Mouse (Mus musculus) cerebellum, adult 11-12 months (tissue): ENCODE data around the gene Slc22a23.

ENCODE experiments used
- DNase-seq: peaks from one replicate; pipeline ENCODE4 v3.0.0; 2022

Gene Slc22a23

DNA sequence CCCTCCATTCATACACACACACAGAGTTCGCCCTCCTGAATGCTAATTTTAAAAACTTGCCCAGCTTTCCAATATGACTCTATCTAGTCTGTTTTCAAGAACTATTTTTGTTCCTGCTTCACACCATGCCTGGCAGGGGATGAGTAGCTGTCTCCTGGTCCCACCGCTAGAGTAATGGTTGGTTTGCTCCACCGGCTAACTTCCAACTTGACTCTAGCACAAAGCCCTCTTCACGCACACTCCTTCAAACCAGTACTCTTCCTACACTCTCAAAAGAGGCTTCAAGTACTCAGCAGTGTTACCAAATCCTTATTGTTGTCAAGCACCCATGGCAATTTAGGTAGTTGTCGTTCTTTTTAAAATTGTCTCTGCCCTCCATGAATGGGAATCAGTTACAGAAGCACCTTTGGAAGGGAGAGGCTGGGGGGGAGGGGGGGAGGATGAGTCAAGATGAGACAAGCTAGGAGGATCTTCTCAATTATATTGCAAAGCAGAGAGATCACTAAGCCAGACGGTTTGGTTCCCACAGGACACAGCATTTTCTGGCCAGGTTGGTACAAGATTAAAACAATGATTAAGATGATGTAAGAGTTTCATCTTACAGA lies 2.6 kb downstream of the Slc22a23 start:
- DNase-seq, result no peak

DNA sequence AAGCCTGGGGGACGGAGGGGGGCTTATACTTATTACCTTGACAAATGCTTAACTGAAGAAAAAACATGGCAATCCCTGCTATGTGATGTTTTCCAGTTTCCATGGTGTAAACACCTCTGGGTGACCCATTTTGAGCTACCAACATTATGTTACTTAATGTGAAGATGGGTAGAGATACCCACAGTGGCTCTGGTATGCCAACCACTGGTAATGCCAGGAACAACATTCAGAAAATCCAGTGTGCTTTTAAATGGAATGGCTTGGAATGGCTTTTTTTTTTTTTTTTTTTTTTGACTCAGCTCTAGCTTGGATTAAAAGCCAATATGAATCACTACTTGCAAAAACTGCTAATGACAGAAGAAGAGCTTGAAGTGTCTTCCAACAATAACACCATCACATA lies 8.1 kb downstream of the Slc22a23 start:
- DNase-seq, result no peak

DNA sequence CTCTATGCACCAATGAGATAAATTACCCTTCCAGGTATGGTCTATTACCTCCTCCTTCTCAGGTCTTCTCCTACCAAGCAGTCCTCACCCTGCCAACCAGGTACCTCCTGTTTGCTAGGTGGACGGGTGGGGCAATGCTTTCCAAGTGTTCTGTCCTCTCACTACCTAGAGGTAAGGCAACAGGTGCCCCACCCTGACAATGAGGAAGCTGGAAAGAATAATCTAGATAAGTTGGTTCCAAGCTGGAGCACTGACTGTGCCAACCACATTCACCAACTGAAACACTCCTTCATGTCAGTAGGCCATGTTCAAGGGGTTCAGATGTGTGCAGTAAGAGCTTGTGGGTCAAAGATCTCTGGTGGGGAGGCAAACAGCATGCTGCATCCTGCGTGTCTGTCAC lies 10.1 kb downstream of the Slc22a23 start:
- DNase-seq, result no peak

DNA sequence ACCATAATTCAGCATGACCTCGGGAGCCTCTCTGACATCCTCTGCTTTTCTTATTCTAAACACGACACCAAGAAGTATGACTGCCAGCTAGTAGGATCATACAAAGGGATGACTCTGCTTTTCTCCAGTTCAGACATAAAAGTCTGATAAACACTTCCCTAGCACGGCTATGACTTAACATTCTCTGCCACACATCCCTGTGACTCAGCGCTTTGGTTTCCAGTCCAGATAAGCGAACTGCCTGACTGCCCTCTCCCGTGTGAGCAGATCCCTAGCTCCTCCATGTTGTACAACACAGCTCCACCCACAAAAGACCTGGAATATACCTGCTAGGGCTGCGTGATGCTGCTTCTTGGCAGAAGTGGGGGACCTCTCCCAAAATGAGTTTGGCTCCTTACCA lies 12.2 kb downstream of the Slc22a23 start:
- no peak for DNase-seq

- DNase-seq, result no peak
These were observed 13.4 kb downstream of the Slc22a23 start for GRCm38 (mm10) chr13:34331399-34332186.

DNA sequence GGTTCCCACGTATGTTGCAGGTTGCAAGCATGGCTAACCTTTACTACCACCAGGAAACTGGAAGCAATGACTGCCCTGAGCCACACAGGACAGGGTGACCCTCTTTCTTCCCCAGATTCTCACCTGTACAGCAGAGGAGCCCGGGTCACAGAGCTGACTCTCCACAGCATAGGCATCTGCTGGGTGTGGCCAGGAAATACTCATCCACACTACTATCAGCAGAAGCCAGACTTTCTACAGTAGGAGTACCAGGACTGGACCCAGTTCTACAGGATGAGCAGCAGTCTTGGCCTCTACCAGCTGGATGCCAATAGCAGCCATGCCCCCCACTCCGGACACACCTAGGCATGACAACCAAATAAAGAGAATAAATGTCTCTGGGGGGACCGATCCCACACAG lies 15.4 kb downstream of the Slc22a23 start:
- DNase-seq, result no peak

DNA sequence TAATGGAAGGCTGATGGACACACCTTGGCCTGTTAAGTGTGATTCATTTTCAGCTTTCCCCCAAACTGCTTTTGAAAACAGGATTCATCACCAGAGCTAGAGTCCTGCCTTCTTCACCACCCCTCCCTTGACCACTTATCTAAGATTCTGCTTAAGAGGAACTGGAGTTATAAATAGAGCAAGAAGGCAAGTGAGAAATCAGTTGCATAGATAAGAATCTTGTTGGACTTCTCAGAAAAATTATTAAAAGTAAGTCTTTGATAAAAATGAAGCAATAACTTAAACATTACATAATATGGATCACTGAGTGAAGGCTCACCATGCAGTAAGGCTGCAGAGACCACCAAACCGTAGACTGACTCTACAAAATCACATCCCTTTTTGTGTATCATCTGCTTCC lies 18.0 kb downstream of the Slc22a23 start:
- DNase-seq, result no peak

DNA sequence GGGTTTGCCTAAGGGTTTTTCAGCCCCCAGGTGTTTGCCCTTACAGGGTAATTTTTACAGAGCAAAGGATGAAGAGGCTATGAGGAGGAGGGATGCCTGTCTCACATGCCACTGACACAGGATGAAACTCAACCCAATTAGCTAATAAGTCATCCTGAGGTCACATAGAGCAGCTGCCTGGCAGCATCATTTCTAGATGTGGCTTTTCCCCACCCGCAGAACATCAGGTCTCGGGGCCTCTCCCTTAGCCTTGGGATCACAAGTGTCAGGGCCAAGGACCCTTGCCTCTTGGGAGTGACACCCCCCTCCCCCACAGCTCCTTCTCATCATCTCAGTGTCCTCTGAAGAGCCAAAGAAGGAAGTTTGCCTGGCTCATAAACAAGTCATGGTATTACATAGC lies 21.6 kb downstream of the Slc22a23 start:
- no peak for DNase-seq

GRCm38 (mm10) chr13:34320482-34320881 lies 24.5 kb downstream of the Slc22a23 start:
- no peak for DNase-seq

- no peak for DNase-seq
These were observed 27.9 kb downstream of the Slc22a23 start for GRCm38 (mm10) chr13:34317051-34317450.

- DNase-seq, result no peak
These were observed 28.5 kb downstream of the Slc22a23 start for GRCm38 (mm10) chr13:34316511-34316910.

- DNase-seq, result no peak
These were observed 31.9 kb downstream of the Slc22a23 start for GRCm38 (mm10) chr13:34313033-34313491.

DNA sequence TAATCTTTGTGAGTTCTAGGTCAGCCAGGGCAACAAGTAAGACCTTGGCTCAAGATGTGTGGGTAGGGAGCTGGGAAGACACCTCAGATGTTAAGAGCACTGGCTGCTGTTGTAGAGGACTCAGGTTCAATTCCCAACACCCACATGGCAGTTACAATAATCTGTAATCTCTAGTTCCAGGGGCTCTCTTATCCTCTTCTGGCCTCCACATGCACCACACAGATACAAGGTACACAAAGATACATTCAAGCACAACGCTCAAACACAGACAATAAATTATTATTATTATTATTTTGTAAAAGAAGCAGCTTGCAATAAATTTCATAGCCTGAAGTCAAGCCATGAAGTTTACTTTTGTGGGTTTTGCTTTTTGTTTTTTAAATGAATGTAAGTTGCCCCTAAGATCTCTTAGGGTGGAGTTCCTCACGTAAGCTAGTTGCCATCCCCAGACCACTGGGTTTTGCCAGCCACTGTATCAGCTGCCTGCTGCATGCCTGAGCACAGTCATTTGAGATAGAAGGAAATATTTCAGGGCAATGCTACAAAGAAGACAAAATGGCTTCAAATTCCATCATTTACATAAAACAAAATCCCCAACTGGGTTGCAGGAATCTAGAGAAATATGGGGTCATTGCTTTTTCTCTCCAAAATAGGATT lies 32.5 kb downstream of the Slc22a23 start:
- DNase-seq, result no peak

- no peak for DNase-seq
These were observed 33.4 kb downstream of the Slc22a23 start for GRCm38 (mm10) chr13:34311593-34311992.

DNA sequence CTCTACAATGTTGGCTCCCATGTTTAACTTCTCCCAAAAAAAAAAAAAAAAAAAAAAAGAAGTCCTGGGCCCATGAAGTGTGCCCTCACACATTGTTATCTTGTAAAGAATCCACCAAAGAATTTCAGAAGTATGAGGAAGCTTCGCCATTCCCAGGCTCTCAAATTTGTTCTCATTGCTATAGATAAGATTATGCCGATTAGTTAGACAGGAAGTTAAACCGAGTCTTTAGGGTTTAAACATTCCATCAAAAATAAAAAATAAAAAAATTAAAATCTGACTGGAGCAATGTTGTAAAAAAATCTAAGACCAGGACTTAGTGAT lies 36.4 kb downstream of the Slc22a23 start:
- no peak for DNase-seq

DNA sequence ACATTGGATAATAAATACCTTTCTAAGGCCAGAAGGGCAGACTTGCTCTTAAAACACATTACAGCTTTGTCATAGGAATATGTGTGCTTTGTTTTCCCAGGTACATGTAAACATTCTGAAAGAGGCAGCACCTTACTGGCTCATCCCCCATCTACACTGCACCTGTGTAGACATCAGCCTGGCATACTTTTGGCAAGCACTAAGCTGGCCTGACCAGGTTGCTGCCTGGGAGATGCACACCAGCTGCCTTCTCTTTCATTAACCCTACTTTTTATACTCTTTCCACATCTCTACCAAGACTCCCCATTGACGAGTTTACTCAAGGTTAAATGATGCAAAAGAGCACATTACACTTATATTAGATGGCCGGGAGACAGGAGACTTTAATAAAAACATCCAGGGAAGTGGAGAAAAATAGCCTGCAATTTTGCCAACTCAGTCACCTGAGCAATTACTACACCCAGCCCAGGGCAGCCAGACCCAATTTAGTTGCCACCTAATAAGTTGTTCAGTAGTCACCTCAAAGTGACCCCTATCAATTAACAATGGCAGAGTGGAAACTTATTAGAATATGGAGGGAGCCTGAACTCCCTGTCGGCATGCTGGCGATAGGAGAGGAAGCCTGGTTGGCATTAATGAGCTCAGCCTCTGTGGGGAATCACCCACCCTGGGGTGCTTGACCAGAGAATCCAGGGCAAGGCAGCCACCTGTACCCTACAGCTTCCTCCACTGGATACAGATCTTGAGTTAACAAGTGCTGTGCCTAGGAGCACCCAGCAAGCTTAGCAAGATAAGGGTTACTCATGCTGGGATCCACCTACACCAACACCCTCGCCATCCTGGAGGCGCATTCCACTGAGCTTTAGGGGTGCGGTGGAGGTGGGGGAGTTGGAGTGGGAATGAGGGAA lies 37.0 kb downstream of the Slc22a23 start:
- DNase-seq, result no peak

DNA sequence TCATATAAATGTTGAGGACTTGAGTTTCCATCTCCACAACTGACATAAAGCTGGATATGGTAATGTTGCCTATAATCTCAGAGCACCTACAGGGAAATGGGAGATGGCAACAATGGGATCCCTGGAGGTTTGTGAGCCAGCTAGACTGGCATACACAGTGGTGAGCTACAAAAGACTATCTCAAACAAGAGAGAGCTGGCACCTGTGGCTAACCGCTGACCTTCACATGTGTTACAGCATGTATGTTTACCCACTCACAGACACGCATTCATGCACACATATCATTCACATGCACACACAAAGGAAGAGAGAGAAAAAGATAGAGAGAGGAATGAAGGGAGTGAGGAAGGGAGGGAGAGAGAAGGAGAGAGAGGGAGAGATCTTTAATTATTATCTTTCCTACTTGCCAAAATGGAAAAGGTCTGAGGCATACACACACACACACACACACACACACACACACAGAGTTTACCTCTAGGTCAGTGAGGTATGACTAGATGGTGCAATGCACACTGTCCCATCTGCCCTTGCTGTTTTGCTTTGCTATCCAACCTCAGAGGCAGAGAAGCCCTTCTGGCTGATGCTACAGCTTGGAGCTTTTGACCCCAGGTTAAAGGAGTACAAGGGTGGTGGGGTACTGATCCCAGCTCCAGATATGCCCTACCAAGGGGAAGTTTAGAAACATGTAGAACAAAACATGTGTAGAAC lies 38.9 kb downstream of the Slc22a23 start:
- no peak for DNase-seq

GRCm38 (mm10) chr13:34304896-34305295 lies 40.1 kb downstream of the Slc22a23 start:
- DNase-seq, result no peak

- no peak for DNase-seq
These were observed 41.5 kb downstream of the Slc22a23 start for GRCm38 (mm10) chr13:34303386-34304016.

DNA sequence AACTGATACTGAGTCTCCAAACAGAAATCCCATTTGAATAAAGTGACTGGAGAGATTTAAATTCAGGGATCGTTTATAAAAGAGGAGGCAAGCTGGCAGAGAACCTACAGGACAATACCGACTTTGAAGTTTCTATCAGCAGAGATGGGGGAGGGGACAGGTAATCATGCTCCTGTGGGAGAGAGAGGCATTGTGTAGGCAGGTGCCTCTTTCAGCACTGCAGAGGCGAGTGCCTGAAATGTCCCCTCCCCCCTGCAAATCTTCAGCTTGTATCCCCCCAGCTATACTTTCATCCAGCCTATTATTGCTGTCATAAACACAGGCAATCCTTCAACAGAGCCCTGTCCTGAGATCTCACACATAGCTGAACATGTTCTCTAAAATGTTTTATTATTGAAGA lies 43.4 kb downstream of the Slc22a23 start:
- no peak for DNase-seq

- no peak for DNase-seq
These were observed 45.3 kb downstream of the Slc22a23 start for GRCm38 (mm10) chr13:34299351-34300333.
